Comparison of ENCODE assay signal across 27 mouse cellular contexts in genomic region chr9:7354535-7354934, GRCm38 (mm10). TPM values are rescaled to one million over a fixed set of nuclear protein-coding genes. Genes with fewer than 3 reads are reported as not detected.
A peak's percentile ranks its signal among the peaks of the same experiment; 100 is the strongest.
DNase-seq lines count a peak whose midpoint lies in the region; ATAC-seq and TF ChIP-seq lines count a peak whose summit lies in the region.
"Had no signal": no experiment of that assay in that cellular context is flagged by ENCODE, and none has a peak within 500 bp of the region (broad histone marks: within the 10 kb centered on the region; RNA-seq: fewer than 3 reads in every experiment).

No protein-coding gene starts in this region.

- no peak overlapping the region for H3K4me2 ChIP-seq in forebrain, postnatal 0 days (ENCODE audit: low read depth)
- H3K4me2 ChIP-seq in forebrain, embryonic 11.5 days (ENCODE audit: low read depth, low read length, severe bottlenecking), result no peak overlapping the region
- H3K4me2 ChIP-seq in hindbrain, embryonic 13.5 days, result no peak overlapping the region
- H3K4me2 ChIP-seq: embryonic facial prominence, embryonic 12.5 days; forebrain, embryonic 12.5 days had no signal

- H3K36me3 ChIP-seq in forebrain, postnatal 0 days (ENCODE audit: insufficient read depth), result no peaks in the 10 kb centered on the region
- H3K36me3 ChIP-seq in forebrain, embryonic 11.5 days (ENCODE audit: control insufficient read depth, insufficient read depth, low read length), result no peaks in the 10 kb centered on the region
- H3K36me3 ChIP-seq in hindbrain, embryonic 13.5 days, result no peaks in the 10 kb centered on the region
- H3K36me3 ChIP-seq: embryonic facial prominence, embryonic 10.5 days; embryonic facial prominence, embryonic 12.5 days; forebrain, embryonic 12.5 days; G1E had no signal

- no peaks in the 10 kb centered on the region for H3K9me3 ChIP-seq in forebrain, postnatal 0 days (ENCODE audit: low read length)
- no peaks in the 10 kb centered on the region for H3K9me3 ChIP-seq in forebrain, embryonic 11.5 days (ENCODE audit: control insufficient read depth, low read length)
- H3K9me3 ChIP-seq in hindbrain, embryonic 13.5 days, result no peaks in the 10 kb centered on the region
- H3K9me3 ChIP-seq: embryonic facial prominence, embryonic 10.5 days; embryonic facial prominence, embryonic 12.5 days; forebrain, embryonic 12.5 days; G1E had no signal

- WGBS in forebrain, postnatal 0 days, result 73% methylated on average over 3 of the region's 3 CpGs
- 79% methylated on average over 3 of the region's 3 CpGs for WGBS in forebrain, embryonic 11.5 days
- WGBS in hindbrain, embryonic 13.5 days, result 88% methylated on average over 3 of the region's 3 CpGs

- peak; percentile 38; the same call in 1 of the 2 replicates for ATAC-seq in forebrain, postnatal 0 days
- ATAC-seq in forebrain, embryonic 11.5 days (replicated peaks; ENCODE audit: low FRiP score), result no peak
- no peak for ATAC-seq in hindbrain, embryonic 13.5 days (ENCODE audit: low FRiP score)
- ATAC-seq: CD4-positive, CD25-positive, alpha-beta regulatory T cell, adult 4 months; forebrain, embryonic 14.5 days; forebrain, embryonic 16.5 days had no signal

- H3K27ac ChIP-seq in forebrain, postnatal 0 days (ENCODE audit: low read depth, low read length), result no peak overlapping the region
- H3K27ac ChIP-seq in forebrain, embryonic 11.5 days (ENCODE audit: low read depth, low read length), result no peak overlapping the region
- H3K27ac ChIP-seq in hindbrain, embryonic 13.5 days, result no peak overlapping the region
- H3K27ac ChIP-seq: embryonic facial prominence, embryonic 10.5 days; embryonic facial prominence, embryonic 12.5 days; forebrain, embryonic 12.5 days had no signal

- no peaks in the 10 kb centered on the region for H3K4me1 ChIP-seq in forebrain, postnatal 0 days (ENCODE audit: insufficient read depth)
- H3K4me1 ChIP-seq in forebrain, embryonic 11.5 days (replicated peaks; ENCODE audit: control insufficient read depth, insufficient read depth, low read length), result no peaks in the 10 kb centered on the region
- no peaks in the 10 kb centered on the region for H3K4me1 ChIP-seq in hindbrain, embryonic 13.5 days (replicated peaks)
- H3K4me1 ChIP-seq: embryonic facial prominence, embryonic 10.5 days; embryonic facial prominence, embryonic 12.5 days; forebrain, embryonic 12.5 days had no signal

- no peak for TF ChIP-seq CTCF in forebrain, postnatal 0 days (IDR thresholded peaks at IDR 0.05; ENCODE audit: low read depth)

- peak; percentile 21 for DNase-seq in forebrain, postnatal 0 days
- no peak for DNase-seq in forebrain, embryonic 11.5 days (ENCODE audit: low spot score)
- peak; percentile 9 for DNase-seq in layer of hippocampus, adult 11-12 months (ENCODE audit: low spot score)
- no peak for DNase-seq in layer of hippocampus, postnatal 10 days (ENCODE audit: low spot score in 2 of 2)
- peak; percentile 47 for DNase-seq in brain, adult 2 months (ENCODE audit: low read depth, low spot score)
- DNase-seq: adrenal gland, adult 2 months; adrenal gland, postnatal 10 days; adrenal gland, postnatal 25 days; B cell, adult 2 months; cerebellum, adult 11-12 months; cerebellum, adult 2 months; cerebellum, adult 9-10 months; cerebellum, postnatal 10 days; cerebellum, postnatal 25 days had no signal

- no peaks in the 10 kb centered on the region for H3K27me3 ChIP-seq in forebrain, postnatal 0 days (ENCODE audit: insufficient read depth, low read length)
- no peaks in the 10 kb centered on the region for H3K27me3 ChIP-seq in forebrain, embryonic 11.5 days (ENCODE audit: control insufficient read depth, insufficient read depth, low read length)
- H3K27me3 ChIP-seq in hindbrain, embryonic 13.5 days, result no peaks in the 10 kb centered on the region
- H3K27me3 ChIP-seq: CH12.LX; embryonic facial prominence, embryonic 12.5 days; forebrain, embryonic 12.5 days had no signal

- no peak overlapping the region for H3K4me3 ChIP-seq in forebrain, postnatal 0 days (ENCODE audit: low read depth, low read length)
- H3K4me3 ChIP-seq in forebrain, embryonic 11.5 days (ENCODE audit: low read depth, low read length), result no peak overlapping the region
- H3K4me3 ChIP-seq in hindbrain, embryonic 13.5 days, result no peak overlapping the region
- H3K4me3 ChIP-seq: embryonic facial prominence, embryonic 10.5 days; embryonic facial prominence, embryonic 12.5 days; forebrain, embryonic 12.5 days had no signal

- H3K9ac ChIP-seq in forebrain, postnatal 0 days, result no peak overlapping the region
- H3K9ac ChIP-seq in forebrain, embryonic 11.5 days (ENCODE audit: low read length), result no peak overlapping the region
- no peak overlapping the region for H3K9ac ChIP-seq in hindbrain, embryonic 13.5 days
- H3K9ac ChIP-seq: embryonic facial prominence, embryonic 12.5 days; forebrain, embryonic 12.5 days had no signal

RNA-seq across cellular contexts. Expression of gene Mmp12, which starts 10.4 kb away (rescaled TPM):
- total RNA-seq in forebrain, postnatal 0 days (2014; rRNA removed), result 0.62 TPM in 1 of 2 replicates, not detected in the other
- not detected in 2 replicates for polyA plus RNA-seq in forebrain, postnatal 0 days (2015; fragmentation: Nextera tagmentation; extraction: Ambion mirVana)
- polyA plus RNA-seq in forebrain, embryonic 11.5 days (2014; fragmentation: Nextera tagmentation; extraction: Ambion mirVana), result not detected in 2 replicates
- total RNA-seq in layer of hippocampus, postnatal 10 days (2021), result not detected
- not detected in 2 replicates for polyA plus RNA-seq in hindbrain, embryonic 13.5 days (2015; fragmentation: Nextera tagmentation; extraction: Ambion mirVana)
- polyA plus RNA-seq: CD4-positive, CD25-positive, alpha-beta regulatory T cell, adult 4 months; cerebellum, adult 2 months; cortical plate, adult 2 months; embryonic facial prominence, embryonic 10.5 days; embryonic facial prominence, embryonic 12.5 days; forebrain, embryonic 12.5 days; forebrain, embryonic 14.5 days; forebrain, embryonic 16.5 days; frontal cortex, adult 2 months; G1E had no signal

RNA-seq across cellular contexts. Expression of gene Mmp1b, which starts 33.3 kb away (rescaled TPM):
- total RNA-seq in forebrain, postnatal 0 days (2014; rRNA removed), result not detected in 2 replicates
- polyA plus RNA-seq in forebrain, postnatal 0 days (2015; fragmentation: Nextera tagmentation; extraction: Ambion mirVana), result not detected in 2 replicates
- polyA plus RNA-seq in forebrain, embryonic 11.5 days (2014; fragmentation: Nextera tagmentation; extraction: Ambion mirVana), result not detected in 2 replicates
- total RNA-seq in layer of hippocampus, postnatal 10 days (2021), result not detected
- polyA plus RNA-seq in hindbrain, embryonic 13.5 days (2015; fragmentation: Nextera tagmentation; extraction: Ambion mirVana), result not detected in 2 replicates
- total RNA-seq: adrenal gland, adult 2 months; adrenal gland, postnatal 10 days; adrenal gland, postnatal 25 days; adrenal gland, postnatal 4 days; CH12.LX; G1E had no signal
- polyA plus RNA-seq: adrenal gland, adult 2 months; CD4-positive, CD25-positive, alpha-beta regulatory T cell, adult 4 months; cerebellum, adult 2 months; cortical plate, adult 2 months; embryonic facial prominence, embryonic 10.5 days; embryonic facial prominence, embryonic 12.5 days; embryonic facial prominence, embryonic 14.5 days; forebrain, embryonic 12.5 days; forebrain, embryonic 14.5 days; forebrain, embryonic 16.5 days; frontal cortex, adult 2 months; G1E had no signal

Comparison
In these comparisons a context has a peak if more than half of its experiments do, and no peak if none do; other contexts are left out.
1. DNase-seq: peak in forebrain, postnatal 0 days (single experiment), layer of hippocampus, adult 11-12 months (single experiment) and brain, adult 2 months (single experiment); none in forebrain, embryonic 11.5 days (single experiment) and layer of hippocampus, postnatal 10 days (0 of 2).